Mouse (Mus musculus) CH12.LX (cell line): ENCODE results near the gene Xrcc4.

Source experiments
- BHLHE40 ChIP-seq: IDR thresholded peaks from 2 replicates; pipeline ENCODE4 v1.6.1; 2011; ENCODE audit warnings: mild to moderate bottlenecking, low read depth, low read length, improper control_type of control experiment
- CHD2 ChIP-seq: IDR thresholded peaks from 2 replicates; pipeline ENCODE4 v1.6.1; 2011; ENCODE audit warnings: low read length, improper control_type of control experiment
- CTCF ChIP-seq, 2 experiments: IDR thresholded peaks in 1 of 2; conservative IDR thresholded peaks in 1 of 2; 2 replicates each; pipeline ENCODE4 v1.5.1; 2011 to 2012; ENCODE audit warnings: low read depth in 2 of 2, low read length in 2 of 2, improper control_type of control experiment in 1 of 2, inconsistent platforms in 1 of 2, mild to moderate bottlenecking in 1 of 2, moderate library complexity in 1 of 2
- EP300 ChIP-seq: IDR thresholded peaks from 2 replicates; pipeline ENCODE4 v1.6.1; 2011; ENCODE audit warnings: low read length, improper control_type of control experiment
- JUN ChIP-seq: IDR thresholded peaks from 2 replicates; pipeline ENCODE4 v1.6.1; 2011; ENCODE audit warnings: low read depth, mild to moderate bottlenecking, low read length, improper control_type of control experiment, moderate library complexity; ENCODE audit not compliant: insufficient read depth
- JUND ChIP-seq: conservative IDR thresholded peaks from 2 replicates; pipeline ENCODE4 v1.6.1; 2011; ENCODE audit warnings: low read depth, low read length, improper control_type of control experiment
- MAX ChIP-seq: IDR thresholded peaks from 2 replicates; pipeline ENCODE4 v1.6.1; 2011; ENCODE audit warnings: low read length, improper control_type of control experiment
- NELFE ChIP-seq: IDR thresholded peaks from 2 replicates; pipeline ENCODE4 v1.6.1; 2011; ENCODE audit warnings: low read depth, low read length, improper control_type of control experiment
- POLR2A ChIP-seq: IDR thresholded peaks from 2 replicates; pipeline ENCODE4 v1.6.1; 2011; ENCODE audit warnings: low read depth, mild to moderate bottlenecking, improper control_type of control experiment, low read length
- UBTF ChIP-seq: IDR thresholded peaks from 2 replicates; pipeline ENCODE4 v1.6.1; 2012; ENCODE audit warnings: low read depth, mild to moderate bottlenecking, inconsistent platforms, low read length, improper control_type of control experiment, moderate library complexity
- USF2 ChIP-seq: conservative IDR thresholded peaks from 2 replicates; pipeline ENCODE4 v1.6.1; 2011; ENCODE audit warnings: low read depth, low read length, improper control_type of control experiment
- ZMIZ1 ChIP-seq: IDR thresholded peaks from 2 replicates; pipeline ENCODE4 v1.6.1; 2012; ENCODE audit warnings: low read depth, mild to moderate bottlenecking, inconsistent platforms, low read length, improper control_type of control experiment
- ZNF384 ChIP-seq: IDR thresholded peaks from 2 replicates; pipeline ENCODE4 v1.6.1; 2012; ENCODE audit warnings: low read depth, low read length, improper control_type of control experiment, inconsistent platforms

GRCm38 (mm10) chr13:89779208-89779911 lies 310.0 kb downstream of the Xrcc4 start:
- peak; percentile 26 to 70; a peak in 3 of 4 replicates for TF ChIP-seq CTCF (conservative IDR thresholded peaks at IDR 0.05 in 1 of 2, IDR thresholded peaks at IDR 0.05 in 1 of 2; ENCODE audit: low read depth in 2 of 2, low read length in 2 of 2)
- TF ChIP-seq USF2 = no peak
- no peak for TF ChIP-seq ZMIZ1
- TF ChIP-seq NELFE = no peak
- no peak for TF ChIP-seq POLR2A
- no peak for TF ChIP-seq EP300
- no peak for TF ChIP-seq UBTF
- TF ChIP-seq JUND = no peak
- TF ChIP-seq ZNF384 = no peak; the same call in 1 of the 2 replicates
- TF ChIP-seq MAX = no peak
- no peak for TF ChIP-seq CHD2
- TF ChIP-seq BHLHE40 = no peak
- no peak for TF ChIP-seq JUN
